Mouse (Mus musculus) kidney, embryonic 15.5 days (tissue): ENCODE measurements at regions not wholly inside any gene's neighbourhood (a gene's known extent, or its start where the extent isn't known, plus 50 kb on each side); places are given as distances from the start of the nearest gene placed in this dataset.

Experiments used
- ATAC-seq: fragments of 200-750 bp; cut with Nextera tagmentation; replicated peaks from 2 replicates; pipeline ENCODE4 v1.8.0; 2017; ENCODE audit warnings: moderate TSS enrichment; ENCODE audit not compliant: low FRiP score
- H3K27ac ChIP-seq: fragments of 300-500 bp; sonication (generic); 2 replicates; pipeline ENCODE4 v1.5.1; 2015; ENCODE audit warnings: mild to moderate bottlenecking, inconsistent platforms
- H3K27me3 ChIP-seq: fragments of 300-500 bp; sonication (generic); 2 replicates; pipeline ENCODE4 v1.6.1; 2015; ENCODE audit warnings: inconsistent platforms
- H3K36me3 ChIP-seq: fragments of 300-500 bp; sonication (generic); 2 replicates; pipeline ENCODE4 v1.6.1; 2015; ENCODE audit warnings: inconsistent platforms
- H3K4me1 ChIP-seq: fragments of 300-500 bp; sonication (generic); 2 replicates; pipeline ENCODE4 v1.6.1; 2015; ENCODE audit warnings: inconsistent platforms
- H3K4me2 ChIP-seq: fragments of 300-500 bp; sonication (generic); 2 replicates; pipeline ENCODE4 v1.6.1; 2015; ENCODE audit warnings: moderate library complexity, mild to moderate bottlenecking, inconsistent platforms
- H3K4me3 ChIP-seq: fragments of 300-500 bp; sonication (generic); replicated peaks from 2 replicates; pipeline ENCODE4 v1.5.1; 2015; ENCODE audit warnings: mild to moderate bottlenecking, inconsistent platforms
- H3K9ac ChIP-seq: fragments of 300-500 bp; sonication (generic); 2 replicates; pipeline ENCODE4 v1.6.1; 2015; ENCODE audit warnings: mild to moderate bottlenecking, inconsistent platforms
- H3K9me3 ChIP-seq: fragments of 300-500 bp; sonication (generic); replicated peaks from 2 replicates; pipeline ENCODE4 v1.6.1; 2016; ENCODE audit warnings: inconsistent platforms
- WGBS: fragments of 180-500 bp; shearing (Covaris S2); methylation state at CpG from one replicate; pipeline ENCODE4 v1.1.7; 2015; ENCODE audit warnings: mixed read lengths; 5-methylcytosine and 5-hydroxymethylcytosine counted together

GRCm38 (mm10) chr2:133432141-133432813, 119.7 kb upstream of the Bmp2 start:
- no peak for ATAC-seq
- H3K9me3 ChIP-seq: no peaks in the 10 kb centered on the region
- 88% methylated on average over 10 of the region's 10 CpGs for WGBS

DNA sequence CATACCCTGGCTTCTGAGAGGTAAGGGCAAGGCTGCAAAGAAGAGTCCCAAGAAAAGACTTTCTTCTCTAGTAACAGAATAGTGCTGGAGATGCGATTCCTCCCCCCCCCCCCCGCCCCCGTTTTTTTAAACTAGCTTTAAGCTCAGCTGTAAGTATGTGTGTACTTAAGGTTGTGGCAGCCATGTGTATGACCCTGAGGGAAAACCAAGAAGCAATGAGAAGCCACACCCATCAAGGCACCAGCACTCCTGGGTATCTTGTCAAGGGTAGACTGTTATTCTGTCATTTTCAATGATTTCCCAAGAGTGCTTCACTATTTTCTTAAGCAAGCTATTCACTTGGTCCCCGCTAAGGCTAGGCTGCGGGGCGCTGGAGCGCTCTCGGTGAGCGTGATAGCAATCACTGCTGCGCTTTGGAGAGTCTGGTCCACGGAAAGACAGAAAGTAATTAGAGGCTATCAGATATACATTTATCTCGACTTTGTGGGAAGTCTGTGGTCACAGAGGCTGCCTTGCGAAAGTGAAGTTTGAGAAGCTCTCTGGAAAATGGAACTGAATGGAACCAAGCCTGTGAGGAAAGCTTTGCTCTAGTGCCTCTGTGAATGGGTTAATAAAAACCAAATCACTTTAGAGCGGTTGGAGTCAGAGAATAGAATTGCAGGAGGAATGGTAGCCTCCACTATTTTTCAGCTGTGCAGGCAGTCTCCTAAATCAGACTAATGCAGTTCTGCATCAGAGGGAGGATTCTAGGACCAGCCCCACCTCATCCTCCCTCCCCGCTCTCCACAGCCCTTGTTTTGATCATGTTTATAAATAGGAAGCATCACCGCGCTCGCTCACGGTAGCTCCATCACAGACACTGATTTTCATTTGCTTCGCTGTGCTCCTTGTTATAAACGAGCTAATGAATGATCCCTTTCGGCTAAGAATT, 114.8 kb upstream of the Bmp2 start:
- peak overlapping the region; percentile 8; the same call in 1 of the 2 replicates for H3K4me3 ChIP-seq
- ATAC-seq: peak; percentile 60; the same call in 1 of the 2 replicates
- H3K4me2 ChIP-seq: peak overlapping the region; percentile 34
- no peak overlapping the region for H3K9ac ChIP-seq
- H3K4me1 ChIP-seq: peaks cover 7% of the 10 kb centered on the region
- no peaks in the 10 kb centered on the region for H3K9me3 ChIP-seq
- WGBS: 57% methylated on average over 22 of the region's 22 CpGs
- no peaks in the 10 kb centered on the region for H3K36me3 ChIP-seq
- no peak overlapping the region for H3K27ac ChIP-seq
- H3K27me3 ChIP-seq: no peaks in the 10 kb centered on the region

More at GRCm38 (mm10) chr2:133432141-133432813, 119.7 kb upstream of the Bmp2 start:
- Histone ChIP-seq H3K4me3 (no peak overlapping the region), H3K4me1 (peaks cover 3% of the 10 kb centered on the region; the same call in 1 of the 2 replicates), H3K27me3 (no peaks in the 10 kb centered on the region), H3K27ac (no peak overlapping the region), H3K9ac (no peak overlapping the region), H3K4me2 (no peak overlapping the region), H3K36me3 (no peaks in the 10 kb centered on the region)

GRCm38 (mm10) chr2:133438018-133438417, 113.9 kb upstream of the Bmp2 start:
- 48% methylated on average over 4 of the region's 4 CpGs for WGBS
- Histone ChIP-seq H3K36me3 (no peaks in the 10 kb centered on the region), H3K4me1 (peaks cover 7% of the 10 kb centered on the region), H3K4me3 (no peak overlapping the region), H3K4me2 (no peak overlapping the region), H3K9me3 (no peaks in the 10 kb centered on the region), H3K27ac (no peak overlapping the region), H3K27me3 (no peaks in the 10 kb centered on the region), H3K9ac (no peak overlapping the region)
- ATAC-seq: 0 out of 2 replicates have a peak, but pooled peaks have one; percentile 52

- H3K4me1 ChIP-seq: no peaks in the 10 kb centered on the region
- no peak for ATAC-seq
- no peaks in the 10 kb centered on the region for H3K9me3 ChIP-seq
- 85% methylated on average over 4 of the region's 4 CpGs for WGBS
- no peak overlapping the region for H3K4me2 ChIP-seq
- no peak overlapping the region for H3K4me3 ChIP-seq
- H3K27me3 ChIP-seq: no peaks in the 10 kb centered on the region
- no peaks in the 10 kb centered on the region for H3K36me3 ChIP-seq
- H3K9ac ChIP-seq: no peak overlapping the region
- no peak overlapping the region for H3K27ac ChIP-seq
Measured at GRCm38 (mm10) chr2:133443024-133443423, 108.9 kb upstream of the Bmp2 start.

GRCm38 (mm10) chr2:133443490-133443889, 108.5 kb upstream of the Bmp2 start:
- no peak overlapping the region for H3K4me2 ChIP-seq
- WGBS: 59% methylated on average over 2 of the region's 2 CpGs
- no peak overlapping the region for H3K9ac ChIP-seq
- H3K9me3 ChIP-seq: no peaks in the 10 kb centered on the region
- no peaks in the 10 kb centered on the region for H3K4me1 ChIP-seq
- H3K36me3 ChIP-seq: no peaks in the 10 kb centered on the region
- no peak overlapping the region for H3K4me3 ChIP-seq
- no peak for ATAC-seq
- no peak overlapping the region for H3K27ac ChIP-seq
- H3K27me3 ChIP-seq: no peaks in the 10 kb centered on the region

GRCm38 (mm10) chr2:133452947-133453346, 99.0 kb upstream of the Bmp2 start:
- H3K9me3 ChIP-seq: no peaks in the 10 kb centered on the region
- no peaks in the 10 kb centered on the region for H3K27me3 ChIP-seq
- H3K4me1 ChIP-seq: no peaks in the 10 kb centered on the region
- 82% methylated on average over 6 of the region's 6 CpGs for WGBS
- no peak overlapping the region for H3K27ac ChIP-seq
- H3K36me3 ChIP-seq: no peaks in the 10 kb centered on the region
- no peak overlapping the region for H3K9ac ChIP-seq
- no peak for ATAC-seq
- H3K4me2 ChIP-seq: no peak overlapping the region
- H3K4me3 ChIP-seq: no peak overlapping the region

GRCm38 (mm10) chr2:133455484-133456170, 96.3 kb upstream of the Bmp2 start:
- Histone ChIP-seq H3K27me3 (no peaks in the 10 kb centered on the region), H3K9me3 (no peaks in the 10 kb centered on the region), H3K9ac (no peak overlapping the region), H3K4me2 (no peak overlapping the region), H3K27ac (no peak overlapping the region), H3K4me3 (no peak overlapping the region), H3K4me1 (no peaks in the 10 kb centered on the region), H3K36me3 (no peaks in the 10 kb centered on the region)
- no peak; the same call in 1 of the 2 replicates for ATAC-seq
- WGBS: 60% methylated on average over 7 of the region's 7 CpGs

- ATAC-seq: no peak
- Histone ChIP-seq H3K4me1 (no peaks in the 10 kb centered on the region), H3K4me3 (no peak overlapping the region), H3K4me2 (no peak overlapping the region), H3K9me3 (no peaks in the 10 kb centered on the region), H3K9ac (no peak overlapping the region), H3K27ac (no peak overlapping the region), H3K36me3 (no peaks in the 10 kb centered on the region), H3K27me3 (no peaks in the 10 kb centered on the region)
- 87% methylated on average over 2 of the region's 2 CpGs for WGBS
Measured at GRCm38 (mm10) chr2:133456785-133457184, 95.2 kb upstream of the Bmp2 start.

- Histone ChIP-seq H3K4me3 (no peak overlapping the region), H3K36me3 (no peaks in the 10 kb centered on the region), H3K9ac (no peak overlapping the region), H3K27me3 (no peaks in the 10 kb centered on the region), H3K27ac (no peak overlapping the region), H3K4me2 (no peak overlapping the region), H3K4me1 (no peaks in the 10 kb centered on the region), H3K9me3 (no peaks in the 10 kb centered on the region)
- WGBS: 52% methylated on average over 2 of the region's 2 CpGs
- no peak for ATAC-seq
Measured at GRCm38 (mm10) chr2:133458735-133459134, 93.2 kb upstream of the Bmp2 start.

- no peaks in the 10 kb centered on the region for H3K4me1 ChIP-seq
- no peak overlapping the region for H3K27ac ChIP-seq
- H3K9me3 ChIP-seq: no peaks in the 10 kb centered on the region
- H3K27me3 ChIP-seq: no peaks in the 10 kb centered on the region
- H3K9ac ChIP-seq: no peak overlapping the region
- 54% methylated on average over 7 of the region's 7 CpGs for whole genome bisulfite sequencing
- no peaks in the 10 kb centered on the region for H3K36me3 ChIP-seq
- H3K4me3 ChIP-seq: no peak overlapping the region
- no peak overlapping the region for H3K4me2 ChIP-seq
- no peak for ATAC-seq
Measured at GRCm38 (mm10) chr2:133460814-133461213, 91.1 kb upstream of the Bmp2 start.

GRCm38 (mm10) chr2:133462378-133462777, 89.6 kb upstream of the Bmp2 start:
- H3K27ac ChIP-seq: no peak overlapping the region
- no peaks in the 10 kb centered on the region for H3K27me3 ChIP-seq
- no peak overlapping the region for H3K9ac ChIP-seq
- H3K4me3 ChIP-seq: no peak overlapping the region
- H3K36me3 ChIP-seq: no peaks in the 10 kb centered on the region
- no peak for ATAC-seq
- no peak overlapping the region for H3K4me2 ChIP-seq
- WGBS: 85% methylated on average over 2 of the region's 2 CpGs
- H3K9me3 ChIP-seq: no peaks in the 10 kb centered on the region
- no peaks in the 10 kb centered on the region for H3K4me1 ChIP-seq
